Mouse (Mus musculus) retina, postnatal 1 day (tissue): ENCODE results near the gene Htr1d.
A peak's percentile ranks its signal among the peaks of the same experiment; 100 is the strongest.

Experiments
- DNase-seq: peaks from one replicate; pipeline ENCODE4 v3.0.0-alpha.2; 2012

Htr1d gene

GRCm38 (mm10) chr4:136423224-136423623 lies at the start of gene Htr1d:
Gene Htr1d, plus strand, starts transcription at chr4:136423524.
- DNase-seq = no peak

DNA sequence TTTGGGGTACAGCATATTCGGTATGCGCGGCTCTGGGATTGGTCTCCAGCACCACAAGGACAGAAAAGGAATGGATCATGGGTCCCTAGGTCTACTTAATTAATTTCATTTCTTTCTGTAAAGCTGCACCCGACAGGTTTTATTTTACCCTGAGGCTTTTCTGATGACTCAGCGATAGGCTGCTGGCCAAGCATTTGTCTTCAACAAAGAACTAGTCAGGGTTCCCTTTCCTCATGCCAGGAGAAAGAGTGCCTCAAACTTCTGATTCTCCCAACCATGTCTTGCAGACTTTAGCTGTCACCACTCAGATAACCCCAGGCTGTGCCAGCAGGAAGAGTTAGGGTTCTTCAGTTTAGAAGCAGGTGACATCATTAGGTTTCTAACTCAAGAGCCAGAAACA lies 46.3 kb upstream of the Htr1d start:
- no peak for DNase-seq

DNA sequence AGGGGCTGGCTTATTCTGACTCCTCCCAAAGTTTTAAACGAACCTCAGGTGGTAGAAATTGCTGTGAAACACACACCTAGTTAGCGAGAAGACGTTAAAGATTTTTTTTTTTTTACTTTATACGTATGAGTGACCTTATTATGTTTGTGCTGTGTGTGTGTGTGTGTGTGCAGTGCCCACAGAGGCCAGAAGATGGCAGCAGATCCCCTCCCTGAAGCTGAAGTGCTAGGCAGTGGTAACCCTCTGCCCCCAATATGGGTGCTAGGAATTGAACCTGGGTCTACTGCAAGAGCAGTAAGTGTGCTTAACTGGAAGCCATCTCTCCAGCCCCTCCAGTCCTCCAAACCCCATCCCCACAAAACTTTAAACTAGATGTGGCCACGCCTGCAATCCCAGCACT lies 40.3 kb upstream of the Htr1d start:
- DNase-seq = no peak

DNA sequence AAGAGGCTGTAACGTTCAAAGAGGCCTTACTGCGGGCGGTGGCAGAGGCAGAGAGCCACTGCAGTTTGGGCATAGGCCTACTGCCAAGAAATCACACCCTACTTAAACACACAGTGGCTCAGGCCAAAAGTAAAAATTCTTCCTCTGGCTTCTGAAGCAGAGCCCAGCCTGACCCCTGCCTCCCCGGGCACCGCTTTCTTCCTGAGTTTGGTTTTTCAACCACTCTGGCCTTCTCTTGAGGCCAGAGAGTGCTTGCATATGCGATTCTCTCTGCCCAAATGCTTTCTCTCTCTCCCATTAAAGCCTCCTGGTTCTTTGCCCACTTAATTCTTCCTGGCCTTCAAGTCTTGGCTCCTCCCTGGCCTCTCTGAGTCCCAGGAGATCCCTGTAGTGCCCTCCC lies 39.5 kb upstream of the Htr1d start:
- DNase-seq = no peak

- peak; percentile 70 for DNase-seq
These were observed 36.1 kb upstream of the Htr1d start for GRCm38 (mm10) chr4:136387261-136387660.

- no peak for DNase-seq
These were observed 21.5 kb upstream of the Htr1d start for GRCm38 (mm10) chr4:136401806-136402205.

DNA sequence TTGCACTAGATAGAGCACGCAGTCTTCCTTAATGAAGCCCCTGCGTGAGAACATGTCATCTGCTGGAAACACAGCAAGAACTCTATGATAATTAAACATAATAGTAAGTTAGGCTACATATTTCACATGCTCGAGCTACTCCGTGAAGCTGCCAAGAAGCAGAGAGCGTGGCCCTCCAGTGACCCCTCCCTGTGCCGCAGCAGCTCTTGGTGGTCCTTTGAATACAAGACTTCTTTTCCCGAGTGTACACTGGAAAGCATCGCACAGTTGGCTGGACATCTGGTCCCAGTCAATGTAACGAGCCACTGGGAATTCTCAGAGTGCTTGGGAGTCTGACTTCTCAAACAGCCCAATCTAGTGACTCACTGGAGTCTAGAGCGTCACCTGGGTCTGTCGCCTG lies 15.5 kb upstream of the Htr1d start:
- peak; percentile 66 for DNase-seq

- no peak for DNase-seq
These were observed 11.1 kb upstream of the Htr1d start for GRCm38 (mm10) chr4:136411995-136412765.

- DNase-seq = no peak
These were observed 7.8 kb upstream of the Htr1d start for GRCm38 (mm10) chr4:136415477-136415876.

DNA sequence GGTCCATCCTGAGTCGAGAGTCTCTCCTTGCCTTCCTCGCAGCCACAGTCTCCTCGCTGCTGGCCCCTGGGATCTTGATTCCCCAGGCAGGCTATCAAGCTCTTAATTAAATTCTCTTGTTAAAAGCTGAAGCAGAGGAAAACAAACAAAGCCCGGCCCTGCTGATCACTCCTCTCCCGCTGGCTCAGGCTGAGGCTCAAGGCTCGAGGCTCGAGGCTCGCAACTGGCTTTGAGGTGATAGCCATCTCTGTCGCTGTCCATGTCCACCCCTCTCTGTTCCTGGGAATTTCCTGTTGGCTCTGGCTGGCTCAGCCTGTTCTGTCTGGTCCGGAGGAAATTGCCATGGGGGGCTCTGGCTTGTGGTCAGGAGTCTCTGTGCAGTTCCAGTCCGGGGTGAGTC lies 4.4 kb upstream of the Htr1d start:
- peak; percentile 42 for DNase-seq

DNA sequence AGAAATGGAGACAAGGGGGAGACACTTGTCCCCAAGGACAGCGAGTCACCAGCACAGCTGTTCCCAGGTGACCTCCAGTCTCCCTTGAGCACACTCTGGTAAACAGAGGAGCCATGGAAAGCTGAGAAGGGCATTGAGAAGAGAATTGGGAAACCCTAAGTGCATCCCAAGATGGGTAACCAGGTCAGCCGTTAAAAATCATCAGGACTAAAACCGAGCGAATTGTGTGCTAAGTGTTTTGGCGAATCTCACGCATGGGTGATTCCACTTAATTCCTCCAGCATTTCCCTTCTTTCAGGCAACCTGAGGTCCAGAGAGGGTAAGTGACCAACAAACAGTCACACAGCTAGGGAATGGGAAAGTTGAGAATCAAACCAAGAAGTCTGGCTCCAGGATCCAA lies 3.9 kb upstream of the Htr1d start:
- DNase-seq = peak; percentile 68

- DNase-seq = peak; percentile 55
These were observed 1.0 kb downstream of the Htr1d start for GRCm38 (mm10) chr4:136424120-136424999.

- peak; percentile 39 for DNase-seq
These were observed 1.6 kb downstream of the Htr1d start for GRCm38 (mm10) chr4:136425000-136425288.

- DNase-seq = no peak
These were observed 7.5 kb downstream of the Htr1d start for GRCm38 (mm10) chr4:136430609-136431375.

DNA sequence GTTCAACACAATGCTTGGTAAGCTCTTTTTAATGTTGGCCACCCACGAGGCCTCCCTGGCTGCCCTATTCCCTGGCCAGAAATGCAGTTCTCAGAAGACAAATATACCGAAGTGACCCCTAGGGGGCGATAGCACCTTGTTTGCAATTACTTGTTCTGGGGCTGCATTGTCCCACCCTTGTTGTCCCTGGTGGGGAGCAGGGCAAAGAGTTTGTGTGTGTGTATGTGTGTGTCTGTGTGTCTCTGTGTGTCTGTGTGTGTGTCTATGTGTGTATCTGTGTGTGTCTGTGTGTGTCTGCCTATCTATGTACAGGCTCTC lies 8.0 kb downstream of the Htr1d start:
- DNase-seq = peak; percentile 94

GRCm38 (mm10) chr4:136434029-136434428 lies 10.7 kb downstream of the Htr1d start:
- DNase-seq = no peak

DNA sequence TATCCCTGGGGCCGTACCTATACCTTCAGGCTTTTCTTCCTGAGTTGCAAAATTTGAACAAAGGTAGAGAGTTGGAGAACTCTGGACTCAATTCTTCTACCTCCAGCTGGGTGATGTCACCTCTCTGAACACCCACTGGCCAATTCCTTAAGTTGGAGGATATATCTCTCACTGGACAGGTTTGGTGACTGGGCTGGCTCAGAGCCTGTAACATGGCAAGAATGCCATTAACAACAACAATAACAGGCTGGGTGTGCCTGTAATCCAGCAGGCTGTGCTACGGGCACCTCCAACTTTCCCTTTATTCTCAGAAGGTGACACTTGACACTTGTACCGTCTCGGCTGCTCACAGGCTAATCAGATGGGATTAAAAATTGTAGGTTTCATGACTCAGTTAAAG lies 15.8 kb downstream of the Htr1d start:
- no peak for DNase-seq

DNA sequence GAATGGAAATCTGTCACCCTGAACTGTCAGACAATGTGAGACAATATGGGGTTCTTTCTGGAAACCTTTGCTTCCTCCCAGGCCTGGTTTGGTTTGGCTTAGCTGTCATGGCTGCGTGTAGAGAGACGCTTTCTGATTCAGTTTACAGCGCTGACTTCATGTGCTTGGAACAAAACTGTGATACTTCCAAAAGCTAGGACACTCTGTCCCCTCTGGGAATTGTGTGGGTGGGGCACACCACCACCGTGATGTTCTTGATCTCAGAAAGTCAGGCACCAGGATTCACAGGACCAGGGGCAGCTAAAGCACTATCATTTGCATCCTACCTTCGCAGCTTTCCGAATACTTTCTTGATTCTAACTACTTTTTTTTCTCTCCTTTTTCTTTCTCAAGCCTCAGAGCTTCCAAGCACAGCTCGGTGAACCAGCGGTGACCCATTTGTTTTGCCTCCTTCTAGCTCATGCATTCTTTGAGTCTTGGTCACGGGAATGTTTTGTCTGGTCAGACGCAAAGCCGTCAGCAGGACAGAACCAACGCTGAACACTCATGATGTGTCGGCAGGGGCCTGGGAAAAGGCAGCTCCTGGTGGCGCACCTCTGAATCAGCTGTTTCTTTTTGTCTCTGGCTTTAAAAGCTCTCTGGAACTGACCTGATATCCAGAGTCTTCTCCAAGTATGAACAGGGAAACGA lies 18.2 kb downstream of the Htr1d start:
- DNase-seq = no peak

GRCm38 (mm10) chr4:136444561-136444960 lies 21.2 kb downstream of the Htr1d start:
- DNase-seq = no peak

GRCm38 (mm10) chr4:136449795-136450194 lies 26.5 kb downstream of the Htr1d start:
- no peak for DNase-seq

- no peak for DNase-seq
These were observed 26.9 kb downstream of the Htr1d start for GRCm38 (mm10) chr4:136450271-136450670.

DNA sequence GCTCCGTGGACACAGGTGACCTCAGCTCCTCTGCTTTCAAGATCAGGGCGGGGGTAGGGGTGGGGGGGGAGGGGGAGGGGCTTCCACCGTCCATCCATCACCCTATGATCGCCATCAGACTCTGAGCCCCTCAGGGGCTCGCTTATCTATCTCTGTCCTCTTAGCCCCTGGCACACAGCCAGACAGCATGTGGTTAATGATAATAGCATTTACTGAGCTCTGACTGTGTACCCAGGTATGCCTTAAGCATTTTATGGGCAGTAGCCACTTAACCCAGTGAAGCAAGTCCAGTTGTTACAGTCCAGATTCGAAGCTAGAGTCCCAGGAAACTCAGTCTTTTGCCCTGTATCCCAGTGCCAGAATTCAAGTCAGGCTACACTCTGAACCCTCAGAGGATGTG lies 28.2 kb downstream of the Htr1d start:
- DNase-seq = no peak

DNA sequence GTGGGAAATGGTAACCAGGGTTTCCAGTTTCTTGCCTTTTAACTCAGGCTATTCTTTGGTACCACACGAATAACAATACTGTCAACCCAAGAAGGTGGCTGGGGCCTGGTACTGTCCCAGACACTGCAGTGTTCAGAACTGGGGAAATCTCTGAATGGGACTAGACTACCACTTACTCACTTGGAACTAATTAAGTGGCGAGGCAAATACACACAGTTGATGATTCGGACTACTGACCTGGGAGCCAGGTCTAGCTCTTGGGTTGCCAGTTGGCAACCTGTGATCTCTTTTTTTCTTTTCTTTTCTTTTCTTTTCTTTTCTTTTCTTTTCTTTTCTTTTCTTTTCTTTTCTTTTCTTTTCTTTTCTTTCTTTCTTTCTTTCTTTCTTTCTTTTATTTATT lies 29.0 kb downstream of the Htr1d start:
- DNase-seq = no peak
